Mouse (Mus musculus) cerebellum, postnatal 4 days (tissue): ENCODE results near the gene Chsy1.
A peak's percentile ranks its signal among the peaks of the same experiment; 100 is the strongest.

Experiments
- DNase-seq, 2 experiments: peaks; one replicate each; pipeline ENCODE4 v3.0.0; 2022; ENCODE audit warnings: low spot score in 2 of 2, mixed read lengths in 1 of 2

Gene Chsy1

GRCm38 (mm10) chr7:66109855-66110635 is 730 bp downstream of the Chsy1 start:
- DNase-seq, result peak in 1 of 2 experiments; percentile 45

- DNase-seq, result no peak
Observed at GRCm38 (mm10) chr7:66110636-66111112, 1.4 kb downstream of the Chsy1 start.

GRCm38 (mm10) chr7:66111211-66111610 is 1.9 kb downstream of the Chsy1 start:
- DNase-seq, result no peak

DNA sequence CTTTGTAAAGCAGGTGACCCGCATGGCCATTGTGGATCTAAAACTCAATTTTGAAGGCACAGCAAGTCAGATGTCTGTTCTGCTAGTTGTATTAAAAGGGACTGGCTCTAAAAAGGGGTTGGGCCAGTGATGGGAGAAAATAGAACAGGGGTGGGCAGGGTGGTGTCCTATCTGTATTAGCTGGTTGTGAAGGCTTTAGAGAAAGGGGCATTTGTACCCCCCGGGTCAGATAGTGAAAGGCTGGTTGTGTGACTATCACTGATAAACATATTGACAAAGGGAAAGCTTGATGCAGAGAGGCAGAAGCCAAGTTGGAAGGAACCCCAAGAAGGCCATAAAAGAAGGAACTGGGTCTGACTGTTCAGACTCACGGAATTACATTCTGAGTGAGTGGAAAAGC is 4.2 kb downstream of the Chsy1 start:
- DNase-seq, result no peak

GRCm38 (mm10) chr7:66115821-66116343 is 6.6 kb downstream of the Chsy1 start:
- no peak for DNase-seq

DNA sequence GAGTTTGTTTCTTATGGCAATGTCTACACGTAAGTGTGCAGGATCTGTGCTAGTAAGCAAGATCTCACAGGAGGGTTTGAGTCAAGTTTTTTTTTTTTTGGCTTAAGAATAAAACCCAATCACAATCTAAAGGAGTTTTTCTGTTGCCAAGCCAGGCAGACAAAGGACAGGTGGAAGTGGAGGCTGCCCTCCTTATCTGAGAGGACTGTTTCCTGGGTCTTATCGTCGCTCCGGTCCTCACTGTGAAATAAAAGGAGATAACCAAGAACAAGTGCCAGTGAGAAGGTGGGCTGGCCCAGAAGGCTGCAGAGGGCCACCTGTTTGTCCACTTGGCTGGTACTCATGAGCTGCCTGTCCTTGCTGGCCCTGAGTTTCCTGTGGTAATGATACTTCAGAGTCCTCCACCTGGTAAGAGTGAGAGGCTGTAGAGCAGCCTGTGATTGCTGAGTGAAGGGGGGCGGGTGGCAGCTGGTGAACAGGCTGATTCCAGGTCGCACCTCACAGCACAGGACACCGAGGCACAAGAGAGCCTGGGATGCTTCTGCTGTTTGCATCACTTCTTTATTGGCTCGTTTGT is 7.7 kb downstream of the Chsy1 start:
- no peak for DNase-seq

- DNase-seq, result no peak
Observed at GRCm38 (mm10) chr7:66118046-66118445, 8.7 kb downstream of the Chsy1 start.

DNA sequence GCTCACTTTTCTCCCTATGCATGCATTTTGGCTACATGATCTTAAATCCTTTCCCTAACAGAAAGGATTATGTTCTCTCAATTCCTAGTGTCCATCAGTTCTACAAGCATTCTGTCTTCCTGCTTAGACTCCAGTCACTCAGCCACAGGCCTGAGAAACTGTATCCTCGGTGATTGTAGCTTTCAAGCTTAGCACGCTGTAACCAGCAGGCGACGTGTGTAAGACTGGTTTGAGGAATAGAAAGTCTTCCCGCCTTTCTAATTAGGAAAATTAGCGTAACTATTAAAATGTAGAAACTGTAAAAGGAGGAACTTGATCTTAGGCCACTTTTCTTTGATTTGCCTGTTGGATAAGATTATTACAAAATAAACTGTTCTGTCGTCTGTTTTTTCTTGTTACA is 9.5 kb downstream of the Chsy1 start:
- no peak for DNase-seq

- DNase-seq, result no peak
Observed at GRCm38 (mm10) chr7:66120139-66120538, 10.8 kb downstream of the Chsy1 start.

DNA sequence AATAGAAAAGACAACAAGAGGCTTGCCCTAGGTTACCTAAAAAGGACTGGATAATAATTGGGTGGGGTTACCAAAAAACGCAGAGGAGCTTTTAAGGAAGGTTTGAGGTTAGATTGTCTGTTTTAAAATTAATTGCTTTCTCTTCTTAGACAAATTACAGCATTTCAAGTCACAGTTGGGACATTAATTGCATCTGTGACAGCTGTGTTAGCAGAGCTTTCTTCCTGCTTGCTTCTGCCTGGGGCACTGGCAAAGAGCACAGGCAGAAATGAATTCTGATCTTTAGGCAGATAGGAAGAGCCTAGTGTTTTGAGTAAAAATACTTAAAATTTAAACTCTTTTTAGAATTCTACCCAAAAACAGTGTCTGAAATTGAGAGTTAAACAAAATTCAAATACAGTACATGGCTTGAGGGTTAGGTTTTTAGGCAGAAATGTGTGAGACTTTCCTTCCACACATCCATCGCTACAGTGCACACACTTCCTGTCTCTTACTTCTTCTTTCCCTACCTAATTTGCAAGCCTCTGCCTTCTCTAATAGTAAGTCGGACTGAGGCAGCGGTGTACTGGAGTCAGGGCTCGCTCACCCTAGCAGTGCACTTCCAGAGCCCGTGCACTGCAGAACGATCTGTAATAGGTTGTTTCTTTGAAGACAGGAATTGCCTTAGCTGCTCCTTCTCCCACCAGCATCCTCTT is 11.5 kb downstream of the Chsy1 start:
- DNase-seq, result no peak

- no peak for DNase-seq
Observed at GRCm38 (mm10) chr7:66124551-66124968, 15.2 kb downstream of the Chsy1 start.

DNA sequence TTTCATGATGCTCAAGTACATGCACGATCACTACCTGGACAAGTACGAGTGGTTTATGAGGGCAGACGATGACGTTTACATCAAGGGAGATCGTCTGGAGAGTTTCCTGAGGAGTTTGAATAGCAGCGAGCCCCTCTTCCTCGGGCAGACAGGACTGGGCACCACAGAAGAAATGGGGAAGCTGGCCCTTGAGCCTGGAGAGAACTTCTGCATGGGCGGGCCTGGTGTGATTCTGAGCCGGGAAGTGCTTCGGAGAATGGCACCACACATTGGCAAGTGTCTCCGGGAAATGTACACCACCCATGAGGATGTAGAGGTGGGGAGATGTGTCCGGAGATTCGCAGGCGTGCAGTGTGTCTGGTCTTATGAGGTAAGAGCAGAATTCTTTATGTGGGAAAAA is 16.1 kb downstream of the Chsy1 start:
- DNase-seq, result no peak

DNA sequence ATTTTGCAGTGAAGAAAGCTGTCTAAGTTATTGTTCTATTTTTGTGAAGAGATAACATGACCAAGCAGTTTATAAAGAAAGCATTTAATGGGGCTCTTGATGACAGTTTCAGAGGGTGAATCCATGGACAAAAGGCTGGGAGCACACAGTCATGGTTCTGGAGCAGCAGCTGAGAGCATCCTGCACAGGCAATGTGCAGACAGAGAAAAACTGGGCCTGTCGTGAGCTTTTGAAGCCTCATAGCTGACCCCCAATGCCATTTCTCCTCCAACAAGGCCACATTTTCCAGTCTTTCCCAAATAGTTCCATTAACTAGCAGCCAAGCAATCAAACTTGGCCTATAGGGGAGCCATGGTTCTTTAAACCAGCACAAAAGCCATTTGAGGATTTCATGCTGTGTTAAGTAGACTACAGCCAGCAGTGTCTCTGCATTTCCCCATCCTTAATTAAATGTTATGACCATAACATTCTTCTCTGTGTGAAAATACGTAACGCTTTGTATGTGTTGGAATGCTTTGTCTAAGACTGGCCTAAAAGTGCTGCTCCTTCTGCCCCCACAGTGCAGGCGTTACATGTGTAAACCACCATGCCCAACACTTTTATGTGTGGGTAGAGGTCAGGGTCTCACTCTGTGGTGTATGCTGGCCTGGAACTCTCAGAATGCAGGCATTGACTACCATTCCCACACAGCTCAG is 18.8 kb downstream of the Chsy1 start:
- DNase-seq, result no peak

- no peak for DNase-seq
Observed at GRCm38 (mm10) chr7:66128857-66129256, 19.5 kb downstream of the Chsy1 start.

GRCm38 (mm10) chr7:66130296-66130695 is 21.0 kb downstream of the Chsy1 start:
- DNase-seq, result no peak

DNA sequence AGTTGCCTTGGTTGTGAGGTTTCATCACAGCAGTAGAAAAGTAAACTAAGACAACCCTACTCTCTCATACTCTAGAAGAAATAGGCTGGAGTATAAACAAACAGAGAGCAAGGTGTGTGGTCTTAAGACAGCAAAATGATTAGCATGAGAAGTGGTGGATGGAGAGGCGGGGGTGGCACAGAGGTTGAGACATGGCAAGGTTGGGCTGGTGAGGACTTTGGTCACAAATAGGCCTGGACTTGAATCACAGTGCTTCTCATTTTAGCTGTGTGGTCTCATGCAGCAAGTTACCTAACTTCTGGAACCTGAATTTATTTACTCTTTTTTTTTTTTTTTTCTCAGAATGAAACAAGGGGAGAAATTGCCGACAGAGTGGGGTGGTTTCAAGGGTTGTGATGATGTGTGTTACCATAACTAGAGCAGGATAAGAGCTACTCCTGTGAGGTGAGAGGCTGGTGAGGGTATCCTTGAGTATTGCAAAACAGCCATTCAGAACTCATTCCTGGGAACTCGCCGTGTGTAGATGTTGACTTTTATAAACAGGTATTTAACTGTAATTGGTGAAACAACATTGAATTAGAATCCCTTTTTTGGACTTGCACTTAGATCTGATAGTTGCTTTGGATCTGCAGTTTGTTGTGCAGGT is 22.6 kb downstream of the Chsy1 start:
- no peak for DNase-seq

DNA sequence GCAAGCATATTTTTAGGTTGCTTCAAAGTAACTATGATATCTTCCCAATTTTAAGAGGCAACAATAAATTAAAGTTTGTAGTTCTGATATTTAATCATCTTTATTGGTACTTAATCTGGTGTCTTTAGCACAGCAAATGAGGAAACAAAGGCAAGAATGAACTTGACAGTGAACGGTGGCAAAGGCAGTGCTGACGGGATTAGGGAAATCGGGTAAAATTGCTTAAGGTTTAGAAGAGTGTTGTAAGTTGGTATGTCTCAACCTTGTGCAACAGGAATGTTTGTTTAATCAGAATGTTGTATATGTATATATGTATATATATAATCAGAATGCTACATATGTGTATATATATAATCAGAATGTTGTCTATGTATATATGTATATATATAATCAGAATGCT is 24.8 kb downstream of the Chsy1 start:
- no peak for DNase-seq

- no peak for DNase-seq
Observed at GRCm38 (mm10) chr7:66135644-66136043, 26.3 kb downstream of the Chsy1 start.

GRCm38 (mm10) chr7:66136187-66136586 is 26.9 kb downstream of the Chsy1 start:
- DNase-seq, result no peak

GRCm38 (mm10) chr7:66137309-66137708 is 28.0 kb downstream of the Chsy1 start:
- DNase-seq, result no peak

DNA sequence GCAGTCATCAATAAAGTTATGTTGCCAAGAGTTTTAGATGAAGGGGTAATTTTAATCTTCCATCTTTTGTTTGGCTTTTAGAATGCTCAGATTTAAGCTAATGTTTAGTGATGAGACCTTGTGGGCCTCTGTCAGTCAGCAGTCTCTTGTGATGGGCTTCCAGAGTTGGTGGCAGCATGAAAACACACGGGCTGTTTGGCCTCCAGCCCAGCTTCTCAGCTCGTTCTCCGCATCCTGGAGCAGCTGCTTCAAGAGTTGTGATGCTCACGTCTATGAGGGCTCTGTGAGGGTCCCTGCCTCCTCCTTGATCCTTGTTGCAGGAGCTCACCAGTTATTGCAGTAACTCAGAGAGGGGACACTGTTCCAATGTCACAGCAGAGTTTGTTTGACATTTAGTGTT is 29.0 kb downstream of the Chsy1 start:
- DNase-seq, result no peak
